Mouse (Mus musculus): ENCODE measurements around the gene Scmh1. TPM values are rescaled to one million over a fixed set of nuclear protein-coding genes. Genes with fewer than 3 reads are reported as not detected.

The Scmh1 gene
- total RNA-seq, 1 experiment from 2014 or later = 46.4 TPM

DNA sequence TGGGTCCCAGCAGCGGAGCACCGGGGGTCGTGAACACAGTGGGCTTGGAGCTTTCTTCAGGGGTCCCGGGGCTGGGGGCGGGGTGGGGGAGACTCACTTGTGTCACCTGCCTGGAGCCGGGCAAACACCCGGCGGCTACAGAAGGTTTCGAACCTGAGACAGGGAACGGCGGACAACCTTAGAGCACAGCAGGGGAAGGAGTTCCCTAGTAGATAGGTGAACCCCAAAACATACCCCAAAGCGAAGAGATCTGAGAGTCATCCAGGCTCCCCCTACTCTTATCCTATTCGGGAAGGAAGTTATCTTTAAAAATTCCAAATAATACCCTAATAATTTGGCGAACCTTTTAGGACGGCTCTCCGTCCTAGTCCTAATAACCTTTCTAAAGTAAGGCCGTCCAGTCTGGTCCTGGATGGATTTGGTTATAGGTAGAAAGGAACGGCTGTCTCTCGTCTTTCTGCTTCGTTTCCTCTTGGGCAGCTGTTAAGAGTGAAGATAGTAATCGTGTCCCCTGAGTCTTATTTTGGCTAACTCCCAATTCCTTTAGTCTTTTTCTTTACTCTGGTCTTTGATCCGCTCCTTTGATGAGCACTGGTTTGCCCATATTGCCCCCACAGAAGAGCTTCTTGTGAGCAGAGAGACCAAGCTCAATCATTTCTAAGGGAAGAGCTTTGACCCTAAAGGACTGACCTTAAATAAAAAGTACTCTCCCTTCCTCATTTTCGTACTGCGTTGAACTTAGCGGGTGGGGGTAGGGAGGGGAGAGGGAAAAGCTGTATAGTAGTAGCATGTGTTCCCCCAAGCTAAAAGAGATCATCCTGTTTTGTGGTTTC lies 941 bp downstream of the Scmh1 start:
- peak; percentile 6 for DNase-seq

DNA sequence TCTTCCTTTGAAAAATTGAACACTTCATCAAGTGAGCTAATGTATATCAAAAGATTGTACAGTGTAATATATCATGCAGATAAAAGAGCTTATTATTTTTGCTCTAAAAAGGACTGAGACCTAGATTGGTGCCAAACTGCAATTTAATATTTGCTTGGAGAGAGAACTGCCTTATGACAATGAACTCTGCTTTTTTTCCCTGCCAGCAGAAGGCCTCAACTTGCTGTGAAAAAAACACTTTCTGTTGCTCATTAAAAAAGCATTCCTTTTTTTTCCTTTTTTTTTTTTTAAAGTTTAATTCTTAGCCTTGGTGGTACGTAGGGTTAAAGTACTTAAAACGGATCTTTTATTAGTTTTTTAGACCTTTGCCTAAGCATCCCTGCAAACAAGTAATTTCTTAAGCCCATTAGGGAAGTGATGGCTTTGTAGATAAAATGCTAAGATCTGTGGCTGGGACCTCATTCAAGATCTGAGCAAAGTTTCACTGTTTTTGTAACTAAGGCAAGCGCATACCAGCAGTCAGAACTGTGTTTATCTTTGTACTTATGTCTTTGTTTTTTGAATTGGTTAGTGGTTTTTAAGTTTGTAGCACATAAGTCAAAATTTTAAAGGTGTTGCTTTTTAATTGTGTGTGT lies 1.7 kb downstream of the Scmh1 start:
- DNase-seq = no peak

DNA sequence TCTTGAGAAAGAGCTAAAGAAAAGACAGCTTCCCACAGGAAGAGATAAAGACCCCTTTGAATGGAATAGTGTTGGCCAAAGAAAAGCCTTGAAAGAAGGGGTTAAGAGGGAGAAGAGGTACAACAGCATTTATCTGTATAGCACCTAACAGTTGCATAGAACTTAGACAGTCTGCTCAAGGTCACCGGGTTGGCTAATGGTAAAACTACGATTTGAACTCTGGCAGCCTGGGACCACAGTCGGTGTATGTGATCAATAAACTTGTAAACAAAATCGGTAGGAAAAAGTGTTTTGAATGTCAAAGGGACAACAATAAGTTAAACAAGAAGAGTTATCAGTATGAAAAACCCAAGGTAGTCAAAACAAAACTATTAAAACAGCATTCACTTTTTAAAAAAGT lies 13.0 kb downstream of the Scmh1 start:
- DNase-seq = no peak

DNA sequence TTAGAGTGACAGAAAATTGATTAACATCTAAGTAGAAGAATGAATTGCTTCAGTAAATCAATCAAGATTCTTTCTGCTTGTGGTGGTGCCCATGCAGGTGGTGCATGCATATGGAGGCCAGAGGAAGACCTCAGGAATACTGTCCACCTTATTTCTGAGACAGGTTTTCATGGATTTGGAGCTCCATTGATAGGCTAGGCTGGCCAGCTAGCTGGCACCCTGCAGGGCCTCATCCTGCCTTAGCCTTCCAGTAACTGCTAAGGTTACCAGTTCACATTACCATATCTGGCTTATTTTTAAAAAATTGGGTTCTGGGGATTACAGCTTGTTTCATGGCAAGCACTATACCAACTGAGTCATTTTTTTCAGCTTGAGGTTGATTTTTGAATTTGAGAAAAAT lies 15.1 kb downstream of the Scmh1 start:
- no peak for DNase-seq

DNA sequence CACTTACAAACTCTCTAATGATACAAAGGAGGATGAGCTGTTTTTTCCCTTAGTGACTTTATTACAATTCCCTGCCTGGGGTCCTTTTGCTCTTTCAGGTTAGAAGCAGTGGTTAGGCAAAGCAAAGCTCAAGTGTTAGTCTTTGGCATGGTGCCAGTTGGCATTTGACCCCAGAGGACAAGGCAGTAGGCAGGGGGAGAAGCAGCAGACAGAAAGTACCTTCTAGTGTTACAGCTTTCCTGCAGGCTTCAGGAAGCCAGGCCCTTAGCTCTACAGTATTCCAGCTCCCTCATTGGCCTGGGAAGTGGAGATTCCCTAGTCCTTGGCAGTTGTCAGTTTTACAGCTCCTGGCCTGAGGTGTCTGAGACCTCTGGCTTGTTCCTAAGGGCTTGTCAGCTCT lies 15.6 kb downstream of the Scmh1 start:
- DNase-seq = peak; percentile 70

DNA sequence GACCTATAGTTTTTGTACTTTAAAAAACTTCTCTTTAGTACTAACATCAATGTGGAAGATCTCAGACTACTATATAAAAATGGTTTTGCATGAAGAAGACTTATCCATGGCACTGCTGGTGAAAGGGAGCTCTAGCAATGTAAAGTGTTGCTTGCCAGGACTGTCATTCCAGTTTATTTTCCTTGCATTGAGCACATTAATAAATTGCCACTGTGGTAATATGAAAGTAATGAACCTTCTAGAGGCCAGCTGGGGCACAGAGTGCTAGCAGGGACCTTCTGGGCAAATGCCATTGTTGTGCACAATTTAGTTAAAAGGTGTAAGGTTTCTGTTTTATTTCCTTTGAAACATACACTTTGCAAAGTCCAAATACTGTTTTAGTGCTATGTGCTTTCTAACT lies 25.5 kb downstream of the Scmh1 start:
- DNase-seq = no peak

DNA sequence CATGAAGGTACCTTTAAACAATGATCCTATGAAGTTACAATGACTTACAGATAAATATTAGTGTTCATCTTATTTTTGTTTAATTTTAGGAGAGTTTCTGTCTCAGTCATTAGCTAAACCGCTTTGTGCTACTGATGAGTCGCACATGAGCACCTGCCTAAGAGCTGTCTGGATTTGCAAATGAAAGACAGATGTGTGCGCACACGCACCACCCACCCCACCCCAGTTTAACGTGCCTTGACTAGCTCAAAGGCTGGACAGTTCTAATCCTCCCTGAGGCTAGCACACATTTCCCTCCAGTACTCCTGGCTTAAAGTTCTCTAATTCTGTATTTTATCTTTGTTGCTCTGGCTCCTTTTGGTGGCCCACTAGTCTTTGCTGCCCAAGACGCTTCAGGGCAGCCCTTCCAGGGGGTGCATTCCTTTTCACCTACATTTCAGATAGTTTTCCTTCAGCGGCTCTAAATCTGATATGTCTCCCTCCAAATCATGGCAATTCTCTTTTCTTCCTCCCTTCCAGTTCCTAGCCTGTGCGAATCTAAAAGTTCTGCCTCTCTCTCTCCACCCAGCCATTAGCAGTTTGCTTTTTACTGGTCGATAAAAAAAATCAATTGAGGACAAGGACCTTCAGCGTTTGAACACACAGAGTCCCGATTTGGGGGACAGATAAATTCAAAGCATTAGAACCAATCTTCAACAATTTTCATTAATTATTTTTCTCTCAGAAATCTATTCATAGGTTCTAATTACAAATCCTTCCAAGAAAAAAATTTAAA lies 27.7 kb downstream of the Scmh1 start:
- no peak for DNase-seq

DNA sequence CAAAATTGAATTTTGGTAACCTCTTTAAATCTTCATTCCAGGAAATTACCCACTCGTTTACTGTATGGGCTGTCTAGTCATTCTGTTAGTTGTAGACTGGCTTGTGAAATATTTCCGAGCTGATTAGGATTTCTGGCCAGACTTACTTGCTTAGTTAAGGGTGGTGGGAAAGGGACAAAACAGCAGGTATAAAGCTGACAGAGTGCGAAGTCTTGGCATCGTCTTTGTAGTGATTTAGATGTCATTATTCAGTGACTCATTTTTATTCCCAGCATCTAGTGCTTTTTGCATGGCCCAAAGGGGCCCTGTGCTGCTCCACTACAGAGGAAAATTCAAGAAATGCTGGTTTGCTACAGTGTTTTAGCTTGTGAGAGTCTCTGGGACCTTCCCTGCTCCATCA lies 56.7 kb downstream of the Scmh1 start:
- no peak for DNase-seq

DNA sequence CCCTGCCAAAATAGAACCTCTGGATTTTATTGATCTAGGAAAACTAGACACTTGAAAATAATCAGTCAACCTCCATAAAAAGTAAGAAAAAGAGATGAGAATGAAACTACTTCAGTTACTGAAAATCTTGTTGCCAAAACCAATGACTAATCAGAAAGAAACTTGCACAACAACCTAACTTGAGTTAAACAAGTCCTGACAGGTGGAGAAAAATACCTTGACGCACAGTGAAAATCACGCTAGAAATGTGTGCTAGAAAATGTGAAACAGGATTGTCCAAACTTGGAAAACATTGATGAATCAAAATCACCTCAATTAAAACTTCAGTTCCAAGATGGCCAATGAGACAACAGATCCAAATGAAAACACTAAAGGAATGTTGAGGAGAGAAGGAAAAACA lies 67.9 kb downstream of the Scmh1 start:
- no peak for DNase-seq

DNA sequence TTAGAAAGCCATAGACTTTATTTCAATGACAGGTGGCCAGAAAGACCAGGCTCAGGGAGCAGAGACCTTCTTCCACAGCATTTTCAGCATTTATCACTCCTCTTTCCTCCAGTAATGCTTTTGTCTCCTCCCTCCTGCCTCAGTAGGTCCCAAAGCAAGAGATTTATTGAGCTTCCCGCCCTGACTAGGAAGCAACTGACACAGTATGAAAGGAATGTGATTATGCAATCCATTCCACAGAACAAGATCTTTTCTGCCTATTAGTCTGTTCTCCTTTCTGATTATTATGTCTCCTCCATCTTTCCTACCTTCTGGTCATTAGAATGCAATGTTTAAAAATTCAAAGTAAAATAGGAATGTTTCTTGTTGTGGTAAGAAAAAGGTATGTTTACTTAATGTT lies 82.6 kb downstream of the Scmh1 start:
- DNase-seq = no peak

DNA sequence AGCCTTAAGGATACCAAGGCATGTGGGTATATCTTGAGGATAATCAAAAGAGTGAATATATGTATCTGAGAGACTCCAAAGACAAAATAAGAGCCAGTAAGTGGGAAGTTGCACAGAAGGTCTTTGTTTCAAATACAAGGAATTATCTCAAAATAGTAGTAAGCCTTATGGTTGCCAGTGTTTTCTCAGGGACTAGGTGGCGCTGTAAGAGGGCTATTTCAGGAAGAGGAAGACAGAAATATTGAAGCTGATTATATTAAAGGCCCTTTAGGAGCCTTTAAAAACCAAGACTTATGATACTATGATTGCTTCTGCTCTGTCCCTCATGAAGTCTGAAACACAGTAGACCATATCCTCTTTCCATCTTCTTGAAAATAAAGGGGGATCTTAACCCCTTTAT lies 101.9 kb downstream of the Scmh1 start:
- no peak for DNase-seq

DNA sequence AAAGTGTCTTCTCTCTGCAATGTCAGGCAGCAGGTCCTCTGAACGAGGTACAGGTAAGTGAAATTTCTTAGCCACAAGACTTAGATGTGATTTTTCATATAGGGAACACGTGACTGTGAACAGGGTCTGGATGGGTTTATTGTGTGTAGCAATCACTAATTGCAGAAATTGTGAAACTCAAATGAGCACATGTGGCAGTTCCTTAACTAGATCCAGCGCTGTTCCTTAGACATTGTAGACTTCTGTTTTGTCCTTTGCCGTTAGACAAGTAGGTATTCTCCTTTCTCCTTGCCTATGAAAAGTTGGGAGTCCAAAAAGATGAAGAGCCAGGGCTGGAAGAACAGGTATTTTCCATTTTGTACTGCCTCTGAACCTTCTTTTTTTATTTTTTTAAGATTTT lies 106.1 kb downstream of the Scmh1 start:
- DNase-seq = no peak

DNA sequence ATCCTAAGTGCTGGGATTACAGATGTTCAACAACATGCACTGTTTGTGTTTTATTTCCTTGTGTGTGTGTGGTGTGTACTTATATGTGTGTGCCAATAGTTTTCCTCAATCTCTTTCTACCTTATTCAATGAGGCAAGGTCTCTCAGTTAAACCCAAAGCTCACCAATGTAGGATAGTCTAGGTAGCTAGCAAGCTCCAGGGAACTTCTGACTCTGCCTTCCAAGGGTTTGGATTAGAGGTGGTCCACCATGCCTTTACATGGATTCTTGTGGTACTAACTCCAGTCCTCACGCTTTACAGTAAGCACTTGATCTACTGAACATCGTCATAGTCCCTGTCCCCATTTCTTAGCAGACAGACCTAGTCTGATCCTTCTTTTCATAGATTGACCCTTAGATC lies 109.3 kb downstream of the Scmh1 start:
- DNase-seq = no peak

DNA sequence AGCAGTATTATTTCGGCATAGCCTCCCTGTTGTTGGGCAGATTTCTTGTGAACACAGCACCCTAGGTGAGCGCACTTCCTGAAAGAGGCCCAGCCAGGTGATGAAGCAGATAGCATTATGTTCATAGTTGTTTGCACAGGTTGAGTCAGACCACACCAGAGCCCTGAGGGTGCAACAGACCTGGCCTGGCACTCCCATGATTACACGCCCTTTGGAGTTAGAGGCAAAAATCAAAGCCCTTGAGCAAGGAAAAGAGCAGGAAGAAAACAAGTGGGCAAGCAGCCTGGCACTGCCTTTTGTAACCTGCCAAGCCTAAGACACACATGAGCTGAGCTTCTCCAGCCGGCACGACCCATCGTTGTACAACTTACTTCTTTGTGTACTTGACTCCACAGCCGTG lies 111.4 kb downstream of the Scmh1 start:
- no peak for DNase-seq

DNA sequence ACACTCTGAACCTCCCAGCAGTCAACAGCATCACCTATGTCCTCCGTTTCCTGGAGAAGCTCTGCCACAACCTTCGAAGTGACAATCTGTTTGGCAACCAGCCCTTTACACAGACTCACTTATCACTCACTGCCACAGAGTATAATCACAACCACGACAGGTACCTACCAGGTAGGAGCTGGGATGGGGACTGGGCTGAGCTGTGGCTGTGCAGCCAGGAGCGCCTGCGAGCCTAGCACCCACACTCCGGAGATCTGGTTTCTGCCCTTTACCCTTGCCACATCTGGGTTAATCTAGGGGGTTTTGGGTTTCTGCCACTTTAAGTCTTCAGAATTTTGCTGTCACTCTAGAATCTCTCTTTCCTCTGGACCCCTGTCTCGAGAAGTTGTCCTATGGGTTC lies 111.8 kb downstream of the Scmh1 start:
- DNase-seq = no peak

DNA sequence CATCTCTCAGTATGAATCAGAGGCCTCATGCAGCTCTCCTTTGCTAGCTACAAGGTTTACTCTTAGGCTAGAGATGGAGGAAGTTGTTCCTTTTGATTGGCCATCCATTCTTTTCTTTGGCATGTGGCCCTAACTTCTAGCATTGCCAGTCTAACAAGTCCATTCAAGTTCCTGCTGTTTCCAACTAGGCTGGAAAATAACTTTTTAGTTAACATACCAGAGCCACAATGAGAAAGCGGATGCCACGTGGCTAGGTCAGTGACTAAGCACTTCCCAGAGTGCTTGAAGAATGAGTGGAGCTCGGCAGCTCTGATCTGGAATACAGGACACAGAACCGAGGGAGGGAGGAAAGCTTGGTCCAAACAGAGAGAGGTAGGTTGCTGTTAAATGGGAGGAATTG lies 112.3 kb downstream of the Scmh1 start:
- DNase-seq = no peak

DNA sequence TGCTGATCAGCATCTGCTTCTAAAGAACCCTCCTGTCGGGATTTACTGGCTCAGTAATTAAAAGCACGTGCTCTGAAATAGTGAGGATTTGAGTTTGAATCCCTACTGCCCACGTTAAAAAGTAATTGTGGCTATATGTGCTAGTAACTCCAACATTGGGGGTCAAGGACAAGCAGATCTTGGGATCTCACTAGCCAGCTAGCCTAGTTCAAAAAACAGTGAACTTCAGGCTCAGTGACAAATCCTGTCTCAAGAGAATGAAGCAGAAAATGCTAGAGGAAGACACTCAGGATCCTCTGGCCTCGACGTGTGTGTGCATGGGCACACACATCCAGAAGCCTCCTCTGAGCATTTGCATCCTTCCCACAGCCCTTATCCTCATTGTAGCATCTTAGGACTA lies 116.7 kb downstream of the Scmh1 start:
- DNase-seq = no peak

DNA sequence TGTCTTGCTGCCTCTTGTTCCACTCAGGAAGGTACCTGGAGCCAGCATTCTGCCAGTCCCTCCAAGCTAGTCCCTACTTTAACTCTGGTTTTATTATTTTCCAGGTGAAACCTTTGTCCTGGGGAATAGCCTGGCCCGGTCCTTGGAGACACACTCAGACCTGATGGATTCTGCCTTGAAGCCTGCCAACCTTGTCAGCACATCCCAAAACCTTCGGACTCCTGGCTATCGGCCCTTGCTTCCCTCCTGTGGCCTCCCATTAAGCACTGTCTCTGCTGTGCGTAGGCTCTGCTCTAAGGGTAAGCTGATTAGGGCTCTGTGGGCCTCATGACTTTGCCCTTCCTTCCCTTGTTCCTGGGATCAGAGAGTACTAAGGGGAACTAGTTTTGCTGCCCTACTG lies 117.3 kb downstream of the Scmh1 start:
- DNase-seq = no peak

DNA sequence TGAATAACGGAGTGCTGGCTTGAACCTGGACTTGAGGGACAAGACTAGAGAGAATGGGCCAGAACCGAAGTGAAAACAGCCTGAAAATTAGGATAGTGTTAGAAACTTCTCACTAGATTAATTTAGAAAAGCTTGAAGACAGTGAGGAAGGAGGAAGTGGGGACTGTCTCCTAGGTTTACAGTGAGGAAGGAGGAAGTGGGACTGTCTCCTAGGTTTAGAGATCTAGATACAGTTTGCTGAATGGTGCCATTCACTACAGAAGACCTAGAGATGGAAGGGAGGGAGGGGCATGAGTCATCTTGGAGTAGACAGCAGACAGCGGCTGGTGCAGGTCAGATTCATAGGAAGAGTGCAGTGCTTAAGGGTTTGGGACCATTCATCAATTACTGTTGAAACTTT lies 118.0 kb downstream of the Scmh1 start:
- no peak for DNase-seq

DNA sequence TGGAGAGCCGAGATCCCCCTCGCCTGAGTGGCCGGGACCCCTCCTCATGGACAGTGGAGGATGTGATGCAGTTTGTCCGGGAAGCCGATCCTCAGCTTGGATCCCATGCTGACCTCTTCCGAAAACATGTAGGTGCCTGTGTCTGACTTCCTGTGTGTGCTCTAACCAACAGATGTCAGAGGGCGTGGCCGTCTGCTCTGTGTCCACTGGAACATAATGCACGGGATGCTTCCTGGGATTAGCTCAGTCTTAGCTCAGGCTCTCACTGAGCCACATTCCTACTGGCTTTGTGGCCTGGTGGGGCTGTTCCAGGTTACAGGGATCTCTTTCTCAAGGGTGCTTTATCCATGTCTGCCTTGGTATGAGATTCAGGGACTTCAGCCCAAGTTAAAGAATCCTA lies 123.1 kb downstream of the Scmh1 start:
- DNase-seq = no peak

DNA sequence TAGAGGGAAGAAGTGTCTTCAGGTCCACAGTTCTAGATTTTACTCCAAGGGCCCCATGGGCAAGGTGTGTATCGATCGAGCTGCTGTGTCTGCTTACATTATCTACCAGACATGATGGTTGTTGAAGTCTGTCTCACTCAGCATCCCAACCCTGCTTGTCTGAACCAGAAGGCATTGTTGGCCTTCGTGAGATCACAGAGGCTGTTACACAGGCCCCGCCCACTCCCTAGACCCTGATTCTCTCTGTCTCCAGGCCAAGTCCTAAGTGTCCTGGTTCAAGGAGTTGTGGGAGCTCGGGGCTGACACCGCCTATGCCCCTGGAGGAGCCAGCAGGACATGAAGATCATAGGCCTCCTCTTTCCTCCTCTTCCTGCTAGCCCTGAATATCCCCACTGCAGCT lies 126.9 kb downstream of the Scmh1 start, which contains the start of gene Slfnl1:
Slfnl1 (plus strand) TSS at position 246 of the 400 bp plus-strand sequence.
- no peak for DNase-seq

DNA sequence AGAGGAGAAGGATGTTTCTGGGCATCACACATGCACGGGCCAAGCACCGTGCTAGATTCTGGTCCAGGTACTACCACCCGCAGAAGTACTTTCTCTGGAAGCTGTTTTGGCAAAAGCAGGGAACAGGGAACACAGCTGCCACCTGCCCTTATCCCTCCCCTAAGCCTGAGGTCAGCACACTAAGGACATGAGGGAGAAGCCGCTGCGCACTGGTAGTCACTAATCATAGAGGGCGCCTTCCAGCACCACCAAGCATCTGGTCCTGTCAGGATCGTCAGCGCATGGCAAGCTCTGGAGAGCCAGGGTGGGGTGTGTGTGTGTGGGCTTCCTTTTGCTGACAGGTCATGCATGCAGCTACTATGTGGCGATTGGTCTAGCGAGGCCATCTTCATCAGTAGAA lies 133.6 kb downstream of the Scmh1 start:
- no peak for DNase-seq

DNA sequence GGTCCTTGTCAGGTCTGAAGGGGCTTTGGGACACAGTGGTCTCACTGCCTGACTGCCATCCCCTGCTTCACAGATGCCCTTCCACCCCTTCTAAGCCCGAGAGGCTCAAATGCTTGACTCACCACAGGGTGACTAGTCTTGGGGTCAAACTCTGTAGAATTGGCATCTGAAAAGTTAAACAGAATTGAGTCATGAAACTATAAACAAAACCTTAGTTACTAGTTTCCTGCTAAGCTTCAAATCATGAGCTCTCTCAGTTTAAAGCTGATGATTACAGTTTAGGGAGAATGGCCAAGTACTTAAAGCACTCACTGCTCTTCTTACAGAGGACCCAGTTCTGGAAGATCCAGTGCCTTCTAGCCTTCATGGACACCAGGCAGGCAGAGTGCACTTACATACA lies 139.8 kb downstream of the Scmh1 start:
- DNase-seq = no peak
